ENCODE assay signal across 8 mouse cellular contexts in genomic region chr8:110168046-110168445, GRCm38 (mm10). TPM values are rescaled to one million over a fixed set of nuclear protein-coding genes. Genes with fewer than 3 reads are reported as not detected.
DNase-seq lines count a peak whose midpoint lies in the region; ATAC-seq and TF ChIP-seq lines count a peak whose summit lies in the region.

Calb2 (minus strand) TSS chr8:110168210.

- ATAC-seq in embryonic facial prominence, embryonic 14.5 days (ENCODE audit: low read depth), result peak; percentile 86; the same call in 1 of the 2 replicates
- 0 out of 2 replicates have a peak, but pooled peaks have one; percentile 41 for ATAC-seq in heart, postnatal 0 days (ENCODE audit: insufficient read depth, low read depth)
- no peak for ATAC-seq in liver, embryonic 14.5 days (ENCODE audit: insufficient read depth)

- H3K9ac ChIP-seq in ES-E14 (ENCODE audit: insufficient read depth, low read depth, low read length, poor library complexity, severe bottlenecking), result peak within 1 kb of the TSS; percentile 18; the same call in 1 of the 2 replicates
- H3K9ac ChIP-seq in embryonic facial prominence, embryonic 14.5 days (ENCODE audit: low read depth, low read length), result no peak within 1 kb of the TSS
- H3K9ac ChIP-seq in heart, postnatal 0 days (replicated peaks; ENCODE audit: low read depth, low read length), result no peak within 1 kb of the TSS
- no peak within 1 kb of the TSS for H3K9ac ChIP-seq in liver, embryonic 14.5 days (replicated peaks)

- 0% methylated on average over 23 of the region's 33 CpGs for WGBS in embryonic facial prominence, embryonic 14.5 days
- 2% methylated on average over 32 of the region's 33 CpGs for WGBS in heart, postnatal 0 days
- 1% methylated on average over 33 of the region's 33 CpGs for WGBS in liver, embryonic 14.5 days (ENCODE audit: insufficient replicate concordance)

- DNase-seq in ES-E14 (ENCODE audit: low read depth, low spot score) (peak; percentile 73), adipocyte (ENCODE audit: low spot score) (no peak)
- peak; percentile 86 for DNase-seq in brain, adult 2 months (ENCODE audit: low read depth, low spot score)
- DNase-seq in embryonic facial prominence, embryonic 14.5 days (ENCODE audit: low spot score), result peak; percentile 49
- peak; percentile 8 for DNase-seq in heart, postnatal 0 days (ENCODE audit: low spot score)
- DNase-seq in layer of hippocampus, adult 18-20 months (ENCODE audit: low spot score in 2 of 2), result peak; percentile 23 to 71
- no peak for DNase-seq in liver, embryonic 14.5 days (ENCODE audit: low read depth in 3 of 3, low spot score in 3 of 3)
- DNase-seq in ovary, postnatal 14 days (ENCODE audit: low spot score), result peak; percentile 38

- H3K9me3 ChIP-seq in ES-E14 (ENCODE audit: control insufficient read depth, insufficient read depth, low read depth, low read length), result no peaks in the 10 kb centered on the region
- no peaks in the 10 kb centered on the region for H3K9me3 ChIP-seq in embryonic facial prominence, embryonic 14.5 days (ENCODE audit: control insufficient read depth, low read length)
- 0 out of 2 replicates have a peak, but pooled peaks cover 4% of the 10 kb centered on the region for H3K9me3 ChIP-seq in heart, postnatal 0 days (replicated peaks; ENCODE audit: control insufficient read depth, low read length)
- H3K9me3 ChIP-seq in liver, embryonic 14.5 days (ENCODE audit: control insufficient read depth, low read length), result no peaks in the 10 kb centered on the region

- TF ChIP-seq EP300 in heart, postnatal 0 days (IDR thresholded peaks at IDR 0.05; ENCODE audit: low read depth), result no peak
- TF ChIP-seq EP300 in liver, embryonic 14.5 days (IDR thresholded peaks at IDR 0.05; ENCODE audit: low read depth), result no peak

- H3K4me3 ChIP-seq in ES-E14 (ENCODE audit: insufficient read depth in 1 of 2, low read depth in 1 of 2, low read length in 2 of 2, poor library complexity in 1 of 2, severe bottlenecking in 1 of 2), result peak within 1 kb of the TSS; percentile 50 to 72
- peak within 1 kb of the TSS; percentile 14; the same call in 1 of the 2 replicates for H3K4me3 ChIP-seq in embryonic facial prominence, embryonic 14.5 days (ENCODE audit: low read depth, low read length)
- no peak within 1 kb of the TSS for H3K4me3 ChIP-seq in heart, postnatal 0 days (ENCODE audit: low read depth, low read length)
- H3K4me3 ChIP-seq in liver, embryonic 14.5 days (ENCODE audit: insufficient read depth in 1 of 2, low read depth in 2 of 2, low read length in 2 of 2), result no peak within 1 kb of the TSS

- H3K4me2 ChIP-seq in embryonic facial prominence, embryonic 14.5 days (ENCODE audit: low read depth, low read length), result peak within 1 kb of the TSS; percentile 36
- H3K4me2 ChIP-seq in heart, postnatal 0 days (ENCODE audit: low read depth, low read length), result no peak within 1 kb of the TSS
- no peak within 1 kb of the TSS for H3K4me2 ChIP-seq in liver, embryonic 14.5 days (ENCODE audit: low read depth)

- peaks cover 36% of the 10 kb centered on the region for H3K27me3 ChIP-seq in embryonic facial prominence, embryonic 14.5 days (replicated peaks; ENCODE audit: control insufficient read depth, insufficient read depth, low read length)
- peaks cover 34% of the 10 kb centered on the region for H3K27me3 ChIP-seq in heart, postnatal 0 days (ENCODE audit: control insufficient read depth, insufficient read depth, low read length)
- peaks cover 3% of the 10 kb centered on the region for H3K27me3 ChIP-seq in liver, embryonic 14.5 days (ENCODE audit: control insufficient read depth, insufficient read depth, low read length)

- peaks cover 0 to 2% of the 10 kb centered on the region in 2 experiments; a peak in 1 of 4 replicates for H3K4me1 ChIP-seq in ES-E14 (ENCODE audit: control insufficient read depth in 2 of 2, insufficient read depth in 2 of 2, low read length in 2 of 2, poor library complexity in 1 of 2)
- H3K4me1 ChIP-seq in embryonic facial prominence, embryonic 14.5 days (ENCODE audit: control insufficient read depth, insufficient read depth, low read length), result no peaks in the 10 kb centered on the region
- no peaks in the 10 kb centered on the region for H3K4me1 ChIP-seq in heart, postnatal 0 days (ENCODE audit: control insufficient read depth, insufficient read depth)
- no peaks in the 10 kb centered on the region for H3K4me1 ChIP-seq in liver, embryonic 14.5 days (replicated peaks; ENCODE audit: control insufficient read depth in 2 of 2, insufficient read depth in 2 of 2, low read length in 1 of 2)

- H3K27ac ChIP-seq in ES-E14 (ENCODE audit: insufficient read depth, low read depth, low read length, poor library complexity, severe bottlenecking), result no peak within 1 kb of the TSS
- H3K27ac ChIP-seq in embryonic facial prominence, embryonic 14.5 days (replicated peaks; ENCODE audit: low read depth, low read length), result no peak within 1 kb of the TSS
- H3K27ac ChIP-seq in heart, postnatal 0 days (ENCODE audit: low read depth), result no peak within 1 kb of the TSS
- H3K27ac ChIP-seq in liver, embryonic 14.5 days, result no peak within 1 kb of the TSS

- TF ChIP-seq CTCF in heart, postnatal 0 days (IDR thresholded peaks at IDR 0.05; ENCODE audit: low read depth), result peak; percentile 61
- TF ChIP-seq CTCF in liver, embryonic 14.5 days (IDR thresholded peaks at IDR 0.05; ENCODE audit: low read depth), result peak; percentile 63

- H3K36me3 ChIP-seq in ES-E14 (ENCODE audit: control insufficient read depth, insufficient read depth, low read length, poor library complexity, severe bottlenecking), result no peaks in the 10 kb centered on the region
- H3K36me3 ChIP-seq in embryonic facial prominence, embryonic 14.5 days (ENCODE audit: control insufficient read depth, insufficient read depth, low read length), result no peaks in the 10 kb centered on the region
- no peaks in the 10 kb centered on the region for H3K36me3 ChIP-seq in heart, postnatal 0 days (replicated peaks; ENCODE audit: control insufficient read depth, insufficient read depth, low read length)
- H3K36me3 ChIP-seq in liver, embryonic 14.5 days (replicated peaks; ENCODE audit: control insufficient read depth, insufficient read depth, low read depth), result no peaks in the 10 kb centered on the region

- in situ Hi-C loops in ES-E14 (cut with MboI; ENCODE audit: low sequenced_read_pairs in 2 of 2, unreplicated experiment in 2 of 2), result no loop called here

TF ChIP-seq in ES-E14, 5 proteins besides CTCF, POLR2A, EP300 and RAD21:
- TF ChIP-seq HCFC1 (IDR thresholded peaks at IDR 0.05; ENCODE audit: borderline replicate concordance, insufficient read depth, low read length) (no peak), MAFK (IDR thresholded peaks at IDR 0.05; ENCODE audit: insufficient read depth, low read depth, low read length) (no peak), CHD2 (IDR thresholded peaks at IDR 0.05; ENCODE audit: low read depth, low read length) (no peak), ZC3H11A (IDR thresholded peaks at IDR 0.05; ENCODE audit: borderline replicate concordance, low read depth, low read length) (no peak), ZNF384 (IDR thresholded peaks at IDR 0.05; ENCODE audit: low read depth, low read length) (no peak)

RNA-seq across cellular contexts. Expression of gene Calb2, which starts in this region (rescaled TPM):
- 2.8 and 3.2 TPM in 2 replicates for total RNA-seq in ES-E14 (2012; rRNA removed)
- 14.7 and 17.5 TPM in 2 replicates for polyA plus RNA-seq in embryonic facial prominence, embryonic 14.5 days (2014; fragmentation: Nextera tagmentation; extraction: Ambion mirVana)
- not detected in 2 replicates for total RNA-seq in heart, postnatal 0 days (2014; rRNA removed; ENCODE audit: low replicate concordance)
- polyA plus RNA-seq in heart, postnatal 0 days (2015; fragmentation: Nextera tagmentation; extraction: Ambion mirVana), result 0.11 and 0.18 TPM in 2 replicates
- 10 to 100 TPM; 28.5 to 45.8 TPM for total RNA-seq in layer of hippocampus, adult 18-20 months (2021)
- polyA plus RNA-seq in liver, embryonic 14.5 days (2012; rRNA removed), result not detected in 2 replicates
- polyA plus RNA-seq in liver, embryonic 14.5 days (2014; fragmentation: Nextera tagmentation; extraction: Ambion mirVana), result not detected in 2 replicates

Comparison
In these comparisons a context has a peak if more than half of its experiments do, and no peak if none do; other contexts are left out.
1. RNA of gene Calb2 (polyA plus RNA-seq): 14.7 to 17.5 TPM in embryonic facial prominence, embryonic 14.5 days; 0.11 to 0.18 TPM in heart, postnatal 0 days and not detected in liver, embryonic 14.5 days; every median in the first group is over 10 times any median in the second.
2. Peak in DNase-seq and ATAC-seq in heart, postnatal 0 days; RNA of the gene not detected or under 1 TPM.
3. DNase-seq: peak in ES-E14 (single experiment), brain, adult 2 months (single experiment), embryonic facial prominence, embryonic 14.5 days (single experiment), layer of hippocampus, adult 18-20 months (2 of 2) and ovary, postnatal 14 days (single experiment); none in liver, embryonic 14.5 days (0 of 3) and adipocyte (single experiment).
4. H3K4me3 ChIP-seq: peak in ES-E14 (2 of 2) and embryonic facial prominence, embryonic 14.5 days (single experiment); none in heart, postnatal 0 days (single experiment) and liver, embryonic 14.5 days (0 of 2).